Mouse (Mus musculus): ENCODE results near the gene Lhx5. TPM values are rescaled to one million over a fixed set of nuclear protein-coding genes. Genes with fewer than 3 reads are reported as not detected.

Gene Lhx5
- total RNA-seq, 2 experiments from 2014 or later = not detected

Other genes starting within 250 kb of the Lhx5 start
- 10 to 100 TPM in 1 of 2 experiments, 1 to 10 TPM in 1; 9.1 to 11.2 TPM for gene Sdsl, start 41.1 kb downstream of the Lhx5 start, total RNA-seq (2021)
- not detected for gene Sds, start 44.8 kb downstream of the Lhx5 start, total RNA-seq (2021)
- 10 to 100 TPM; 45.6 to 45.8 TPM for gene Plbd2, start 71.9 kb downstream of the Lhx5 start, total RNA-seq (2021)
- gene Slc8b1, start 79.5 kb downstream of the Lhx5 start, total RNA-seq (2021) = 10 to 100 TPM in 1 of 2 experiments, 1 to 10 TPM in 1; 8.3 to 12.6 TPM
- 10 to 100 TPM; 33.0 to 38.7 TPM for gene Tpcn1, start 157.0 kb downstream of the Lhx5 start, total RNA-seq (2021)
- under 1 TPM in 1 of 2 experiments, not detected in 1; 0.17 TPM for gene Iqcd, start 157.3 kb downstream of the Lhx5 start, total RNA-seq (2021)
- gene Rita1, start 180.9 kb downstream of the Lhx5 start, total RNA-seq (2021) = 10 to 100 TPM; 12.7 to 13.1 TPM
- gene Ddx54, start 181.0 kb downstream of the Lhx5 start, total RNA-seq (2021) = 10 to 100 TPM; 27.1 to 28.3 TPM
- not detected for gene Cfap73, start 202.5 kb downstream of the Lhx5 start, total RNA-seq (2021)
- gene Rasal1, start 217.1 kb downstream of the Lhx5 start, total RNA-seq (2021) = under 1 TPM; 0.15 to 0.31 TPM